Mouse (Mus musculus) heart, adult 8-10 months (tissue): ENCODE data around the gene Alk. TPM values are rescaled to one million over a fixed set of nuclear protein-coding genes. Genes with fewer than 3 reads are reported as not detected.

Experiments
- DNase-seq: peaks from one replicate; pipeline ENCODE4 v3.0.0; 2022; ENCODE audit warnings: low spot score
- total RNA-seq, 4 experiments: library from RNA; stranded (reverse); gene quantifications; 2 replicates each; pipeline ENCODE4 v1.2.4; 2022

Gene Alk
- total RNA-seq = under 1 TPM in 1 of 4 experiments, not detected in 3; 0.05 TPM

DNA sequence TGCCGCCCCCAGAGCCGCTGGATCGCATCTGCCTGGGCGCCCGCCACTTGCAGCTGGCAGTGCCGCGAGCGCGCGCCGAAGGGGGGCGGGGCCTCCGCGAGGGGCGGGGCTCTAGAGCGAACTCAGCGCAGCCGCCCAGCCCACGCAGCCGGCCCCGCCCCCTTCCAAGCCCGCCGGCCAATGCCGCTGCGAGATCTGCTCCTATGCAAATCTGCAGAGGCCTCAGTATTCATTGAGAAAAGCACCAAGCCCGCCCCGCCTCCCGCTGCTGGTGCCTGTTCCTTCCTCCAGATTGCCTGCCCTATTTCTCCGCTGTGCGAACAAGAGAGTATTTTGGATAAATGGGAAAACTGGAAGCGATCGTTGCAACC lies at the start of gene Alk:
Alk (minus strand) TSS at position 18 of the 371 bp plus-strand sequence.
- DNase-seq = peak; percentile 47

GRCm38 (mm10) chr17:72652801-72653200 lies 48.4 kb upstream of the Alk start:
- DNase-seq = no peak

DNA sequence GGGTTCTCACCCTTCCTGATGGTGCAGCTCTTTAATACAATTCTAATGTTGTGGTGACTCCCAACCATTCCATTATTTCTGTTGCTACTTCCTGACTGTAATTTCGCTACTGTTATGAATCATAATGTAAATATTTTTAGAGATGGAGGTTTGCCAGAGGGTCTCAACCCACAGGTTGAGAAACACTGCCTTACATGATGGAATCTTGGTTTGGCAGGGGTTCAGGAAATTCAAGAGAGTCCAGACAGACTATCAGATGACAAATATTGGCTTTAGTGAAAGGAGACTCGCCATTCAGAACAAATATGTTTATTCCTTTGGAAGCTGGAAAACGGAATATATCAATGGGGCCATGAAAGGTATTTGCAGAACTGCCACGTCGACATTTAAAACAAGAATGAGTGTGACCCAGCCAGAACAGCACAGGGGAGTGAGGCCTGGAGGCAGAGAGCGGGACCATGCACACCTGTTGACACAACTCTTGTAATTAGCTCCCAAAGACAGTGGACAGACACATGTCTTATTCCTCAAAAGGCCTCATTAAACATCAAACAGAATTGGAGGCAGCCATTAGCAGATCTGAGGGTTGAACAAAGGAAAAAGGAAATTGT lies 44.3 kb upstream of the Alk start:
- no peak for DNase-seq

GRCm38 (mm10) chr17:72646167-72646566 lies 41.7 kb upstream of the Alk start:
- DNase-seq = no peak

- no peak for DNase-seq
Measured at GRCm38 (mm10) chr17:72640095-72640494, 35.7 kb upstream of the Alk start.

GRCm38 (mm10) chr17:72639400-72639799 lies 35.0 kb upstream of the Alk start:
- no peak for DNase-seq

GRCm38 (mm10) chr17:72606251-72606650 lies 1.8 kb upstream of the Alk start:
- peak; percentile 59 for DNase-seq

- no peak for DNase-seq
Measured at GRCm38 (mm10) chr17:72603886-72604609, 379 bp downstream of the Alk start.

GRCm38 (mm10) chr17:72603118-72603885 lies 1.1 kb downstream of the Alk start:
- peak; percentile 44 for DNase-seq

- DNase-seq = no peak
Measured at GRCm38 (mm10) chr17:72600806-72601205, 3.6 kb downstream of the Alk start.

DNA sequence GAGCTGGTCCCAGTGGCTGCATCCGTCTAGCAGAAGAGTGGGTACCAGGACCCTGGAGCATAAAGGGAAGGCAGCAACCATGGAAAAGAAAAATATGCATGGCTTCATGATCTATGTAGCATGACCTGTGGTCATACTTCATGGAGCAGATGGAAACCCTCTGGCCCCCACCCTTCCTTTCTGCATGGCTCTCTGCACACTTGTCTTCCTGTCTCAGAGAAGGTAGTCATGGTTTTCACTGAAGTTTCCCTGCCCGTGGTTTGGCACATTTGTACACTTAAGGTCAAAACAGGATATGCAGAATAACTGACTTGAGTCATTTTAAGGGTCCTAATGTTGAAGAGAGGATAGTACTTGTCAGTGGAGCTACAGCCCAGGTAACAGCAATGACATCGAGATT lies 16.8 kb downstream of the Alk start:
- no peak for DNase-seq

GRCm38 (mm10) chr17:72580142-72580541 lies 24.3 kb downstream of the Alk start:
- no peak for DNase-seq

- DNase-seq = no peak
Measured at GRCm38 (mm10) chr17:72579321-72579720, 25.1 kb downstream of the Alk start.

DNA sequence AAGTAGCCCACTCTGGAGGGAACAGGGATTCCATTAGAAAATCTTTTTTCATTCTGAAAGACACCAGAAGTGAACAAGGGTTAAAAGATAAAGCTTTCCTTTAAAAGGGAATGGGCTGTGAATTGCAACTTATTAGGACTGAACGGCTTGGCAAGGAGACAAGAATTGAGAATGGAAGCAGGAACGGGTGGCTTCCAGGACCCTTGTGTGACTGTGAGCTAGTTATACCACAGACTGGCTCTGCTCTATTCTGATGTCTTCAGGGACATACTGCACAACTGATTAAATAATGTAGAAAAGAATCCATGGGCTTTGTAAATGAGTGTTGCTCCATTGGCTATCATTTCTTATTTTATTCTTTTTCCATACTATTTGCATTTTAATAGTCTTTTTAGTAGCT lies 33.0 kb downstream of the Alk start:
- no peak for DNase-seq

DNA sequence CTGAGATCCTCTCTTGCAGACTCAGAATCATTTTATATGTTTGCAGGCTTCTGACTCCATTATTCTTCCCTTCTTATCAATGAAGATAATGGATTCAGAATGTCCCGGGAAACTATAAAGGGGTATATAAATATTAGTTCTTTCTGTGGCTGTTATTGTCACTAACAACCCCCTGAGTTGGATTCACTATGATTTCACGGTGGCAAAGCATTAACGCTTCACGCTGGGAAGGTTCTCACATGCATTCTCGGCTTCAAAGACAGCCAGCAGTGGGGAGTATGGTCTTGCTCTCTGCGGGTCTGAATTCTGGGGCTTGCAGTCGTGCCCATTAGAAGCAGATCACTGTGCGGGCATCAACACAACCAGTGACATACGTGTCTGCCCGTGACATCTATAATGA lies 34.9 kb downstream of the Alk start:
- no peak for DNase-seq

GRCm38 (mm10) chr17:72563423-72563822 lies 41.0 kb downstream of the Alk start:
- DNase-seq = no peak

GRCm38 (mm10) chr17:72561471-72561870 lies 43.0 kb downstream of the Alk start:
- no peak for DNase-seq

- DNase-seq = no peak
Measured at GRCm38 (mm10) chr17:72560771-72561170, 43.7 kb downstream of the Alk start.

- no peak for DNase-seq
Measured at GRCm38 (mm10) chr17:72557029-72557735, 47.2 kb downstream of the Alk start.

- DNase-seq = no peak
Measured at GRCm38 (mm10) chr17:72546274-72546673, 58.2 kb downstream of the Alk start.

- no peak for DNase-seq
Measured at GRCm38 (mm10) chr17:72535304-72535703, 69.1 kb downstream of the Alk start.

DNA sequence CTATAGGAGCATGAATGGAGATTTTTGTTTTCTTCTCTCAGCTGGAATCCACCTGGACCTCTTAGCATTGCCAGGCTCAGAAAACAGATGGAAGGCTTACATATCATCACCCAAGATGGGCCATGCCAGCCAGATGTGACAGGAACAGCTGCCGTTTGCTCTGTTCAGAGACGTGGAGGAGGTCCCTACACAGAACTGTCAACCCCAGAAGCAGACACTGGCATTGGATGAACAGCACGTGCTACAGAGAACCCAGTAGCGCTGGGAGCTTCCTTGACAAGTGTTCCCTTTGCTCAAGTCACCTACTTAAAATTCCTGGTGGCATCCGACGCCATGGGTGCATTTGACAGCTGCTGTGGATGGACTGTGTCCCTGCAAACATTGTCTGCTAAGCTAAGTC lies 72.2 kb downstream of the Alk start:
- no peak for DNase-seq
